Mouse (Mus musculus): ENCODE data around the gene Aff3.

The Aff3 gene

DNA sequence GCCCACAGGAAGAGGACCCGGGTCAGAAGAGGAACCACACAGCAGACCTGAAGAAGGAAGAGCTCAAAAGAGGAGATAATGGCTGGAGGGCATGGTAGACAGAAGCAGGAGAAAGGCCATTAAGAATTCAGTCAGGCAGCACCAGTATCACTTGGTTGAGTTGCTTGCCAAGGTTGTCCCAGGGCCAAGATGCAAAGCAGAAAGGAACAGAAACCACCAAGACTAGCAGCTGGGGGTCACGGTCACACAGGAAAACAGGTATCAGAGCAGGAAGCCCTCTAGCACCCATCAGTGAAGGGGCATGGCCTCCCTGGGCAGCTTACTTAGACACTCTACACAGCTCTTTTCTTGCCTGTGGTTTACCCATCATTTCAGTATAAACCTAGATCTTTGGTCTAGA lies 525.4 kb downstream of the Aff3 start:
- no peak for DNase-seq

- peak in 1 of 2 experiments; percentile 14 for DNase-seq
These were observed 531.8 kb downstream of the Aff3 start for GRCm38 (mm10) chr1:38132942-38133341.

DNA sequence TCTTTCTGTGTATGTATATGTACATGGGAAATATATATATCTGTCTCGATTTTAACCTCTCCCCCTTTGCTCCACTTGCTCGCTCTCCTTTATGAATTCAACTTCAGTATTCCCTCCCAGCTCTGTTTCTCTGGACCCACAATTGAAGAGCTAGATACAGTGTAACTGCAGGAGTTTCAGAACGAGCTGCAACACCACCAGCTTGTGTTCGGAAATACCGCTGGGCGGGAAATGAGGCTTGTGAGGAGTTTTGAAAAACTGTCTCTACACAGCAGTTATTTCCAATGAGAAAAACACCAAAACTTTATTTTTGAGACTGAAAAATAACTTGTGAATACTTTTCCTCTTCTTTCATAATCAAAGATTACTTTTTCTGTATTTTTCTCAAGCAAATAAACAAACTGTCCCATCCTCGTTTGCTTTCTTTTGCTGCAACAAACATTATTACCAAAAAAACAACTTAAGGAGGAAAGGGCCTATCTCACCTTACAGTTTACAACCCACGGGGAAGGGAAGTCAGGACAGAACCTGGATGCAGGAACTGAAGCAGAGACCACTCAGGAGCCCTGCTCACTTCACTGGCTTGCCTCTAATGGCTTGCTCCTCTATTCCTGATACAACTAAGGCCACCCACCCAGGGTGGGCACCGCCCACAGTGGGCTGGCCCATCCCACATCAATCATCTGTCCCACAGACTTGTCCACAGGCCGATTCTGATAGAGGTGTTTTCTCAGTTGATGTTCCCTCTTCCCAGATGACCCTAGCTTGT lies 533.9 kb downstream of the Aff3 start:
- no peak for DNase-seq

- DNase-seq, result peak; percentile 94 to 97
These were observed 535.1 kb downstream of the Aff3 start, which contains the start of gene Rev1 for GRCm38 (mm10) chr1:38129501-38130267. Gene Rev1, minus strand, starts transcription at chr1:38129801.

- DNase-seq, result peak; percentile 55 to 81
These were observed 535.8 kb downstream of the Aff3 start for GRCm38 (mm10) chr1:38128919-38129436.
